Mouse (Mus musculus) adrenal gland (tissue): ENCODE results near the gene Klhdc7b.

Experiments used
- intact Hi-C: fragments of 180-260 bp; cut with DNase I; formaldehyde crosslinking; loops from one replicate; pipeline ENCODE4 v1.15.1; 2025

Klhdc7b gene

DNA sequence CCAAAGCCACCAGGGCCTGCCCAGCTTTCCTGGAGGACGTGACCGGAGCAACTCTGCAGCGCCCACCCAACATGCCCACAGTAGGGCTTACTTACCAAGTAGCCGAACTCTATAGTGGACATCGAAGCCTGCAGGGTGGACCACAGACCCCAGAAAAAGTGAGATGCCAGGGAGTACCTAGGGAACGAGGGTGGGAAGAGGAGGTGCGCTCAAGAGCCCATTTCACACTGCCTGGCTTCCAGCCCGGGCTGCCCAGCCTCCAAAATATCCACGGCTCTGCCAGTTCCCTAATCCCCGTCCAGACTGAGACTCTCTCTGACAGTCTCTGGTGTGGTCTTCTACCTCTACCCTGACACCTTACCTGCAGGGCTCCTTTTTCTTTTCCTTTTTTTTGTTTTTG lies 42.0 kb downstream of the Klhdc7b start:
- intact Hi-C loops = no loop called here

DNA sequence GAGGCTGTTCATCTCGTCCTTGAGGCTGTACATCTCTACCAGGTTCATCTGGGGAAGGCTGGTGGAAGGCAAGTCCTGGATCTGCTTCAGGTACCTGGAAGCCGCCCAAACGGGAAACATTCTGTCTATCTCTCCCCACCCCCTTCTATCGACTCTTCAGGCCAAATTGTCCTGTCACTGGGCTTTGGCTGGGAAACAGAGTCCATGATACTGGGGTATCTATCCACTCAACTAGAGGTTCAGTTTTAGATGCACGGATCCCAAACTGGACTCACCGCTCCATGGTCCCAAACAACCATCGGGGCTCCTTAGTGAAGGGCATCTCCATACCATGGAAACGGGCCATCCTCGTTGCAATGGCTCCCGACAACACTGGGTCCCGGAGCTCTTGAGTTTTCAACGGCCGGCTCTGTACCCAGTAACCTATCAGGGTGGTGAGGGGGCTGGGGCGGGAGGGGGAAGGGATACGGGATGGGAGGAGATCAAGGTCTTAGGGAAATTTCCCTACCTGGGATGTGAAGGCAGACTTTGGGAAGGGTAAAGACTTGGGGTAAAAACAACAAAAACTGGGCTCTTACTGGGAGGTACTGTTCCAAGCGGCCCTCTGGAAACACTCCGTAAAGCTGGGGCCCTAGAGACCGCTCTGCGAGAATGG lies 43.5 kb downstream of the Klhdc7b start:
- intact Hi-C loops = no loop called here

DNA sequence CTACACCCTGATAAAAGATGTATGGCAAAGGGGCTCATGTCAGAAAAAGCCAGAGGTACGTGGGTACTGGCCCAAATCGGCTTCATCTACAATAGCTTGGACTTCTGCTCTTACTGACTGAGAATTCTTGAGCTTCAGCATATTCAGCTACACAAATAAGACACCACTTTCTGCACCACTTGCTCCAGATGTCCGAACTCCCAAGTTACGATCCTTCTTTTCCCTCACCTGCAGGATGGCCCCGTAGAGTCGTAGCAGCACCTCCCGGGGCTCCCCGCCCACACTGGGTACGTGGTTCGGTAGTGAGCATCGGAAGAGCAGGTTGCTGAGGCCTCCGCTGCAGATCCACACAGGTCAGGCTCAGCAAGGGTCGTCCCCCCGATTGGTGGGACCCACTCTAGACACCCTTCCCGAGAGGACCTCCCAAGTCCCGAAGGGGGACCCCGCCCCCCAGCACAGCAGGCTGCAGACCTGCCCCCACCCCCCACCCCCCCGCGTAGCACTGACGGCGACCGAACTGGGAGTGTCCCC lies 44.2 kb downstream of the Klhdc7b start:
- intact Hi-C loops = no loop called here

DNA sequence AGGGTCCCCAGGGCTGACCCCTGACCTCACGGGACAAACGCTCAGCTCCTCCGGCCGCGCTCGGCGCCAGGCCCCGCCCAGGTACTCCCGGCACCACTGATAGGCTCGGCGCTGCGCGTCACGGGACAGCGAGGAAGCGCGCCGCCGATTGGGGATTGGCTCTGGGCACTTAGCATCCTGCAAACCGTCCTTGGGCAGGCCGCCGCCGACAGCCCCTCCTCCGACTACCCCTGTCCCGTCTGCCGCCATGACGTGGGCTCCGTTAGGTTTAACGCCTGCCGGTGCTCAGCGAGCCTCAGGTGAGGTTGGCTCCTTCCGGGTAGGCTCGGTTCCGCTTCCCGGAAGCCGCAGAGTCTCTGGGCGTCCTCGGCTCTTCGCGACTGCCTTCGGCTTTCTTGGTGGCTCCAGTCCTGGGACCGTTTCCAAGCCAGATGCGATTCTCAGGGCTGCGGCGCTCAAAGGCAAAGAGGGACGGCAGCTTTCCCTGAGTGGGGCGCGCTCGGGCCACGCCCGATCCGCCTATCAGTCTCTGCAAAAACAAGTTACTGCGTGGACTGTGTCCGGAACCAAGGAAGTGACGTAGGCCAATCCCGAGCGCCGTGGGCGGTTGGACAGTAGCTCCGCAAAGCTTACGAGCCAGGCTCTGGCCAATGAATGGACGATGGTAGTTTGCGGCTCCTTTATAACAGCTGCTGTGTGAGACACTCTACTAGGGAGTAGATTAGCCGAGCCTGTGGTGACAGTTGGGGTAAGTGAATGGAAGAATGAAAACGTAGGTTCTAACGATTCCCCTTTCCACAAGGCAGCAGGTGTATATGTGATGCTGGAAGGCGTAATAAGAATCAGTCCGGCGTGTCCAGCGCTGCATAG lies 44.9 kb downstream of the Klhdc7b start, which contains the start of the genes C730034F03Rik, Gm44502 and Chkb:
Gene C730034F03Rik, plus strand, starts transcription at position 238 of the 870 bp plus-strand sequence.
Gene Gm44502, minus strand, starts transcription at position 345 of the 870 bp plus-strand sequence.
Gene Chkb, minus strand, starts transcription at position 557 of the 870 bp plus-strand sequence.
- intact Hi-C loops = loop anchor here (5.0 kb wide), 1 partner anchor 52 kb away; the partner anchor contains the start of genes Odf3b and Tymp

DNA sequence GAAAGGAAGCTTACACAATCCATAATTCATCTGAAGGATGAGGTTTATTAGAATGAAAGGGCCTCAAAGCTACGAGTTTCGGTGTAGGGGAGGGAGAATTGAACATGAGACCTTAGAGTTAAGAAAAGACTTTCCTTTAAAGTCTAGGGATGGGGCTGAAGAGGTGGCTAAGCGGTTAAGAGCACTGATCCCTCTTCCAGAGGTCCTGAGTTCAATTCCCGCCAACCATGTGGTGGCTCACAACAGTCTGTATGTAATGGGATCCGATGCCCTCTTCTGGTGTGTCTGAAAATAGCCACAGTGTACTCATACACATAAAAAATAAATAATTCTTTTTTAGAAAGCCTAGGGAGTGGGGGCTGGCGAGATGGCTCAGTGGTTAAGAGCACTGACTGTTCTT lies 45.6 kb downstream of the Klhdc7b start:
- intact Hi-C loops = loop anchor here (5.0 kb wide), 1 partner anchor 53 kb away; the partner anchor contains the start of genes Odf3b and Tymp

DNA sequence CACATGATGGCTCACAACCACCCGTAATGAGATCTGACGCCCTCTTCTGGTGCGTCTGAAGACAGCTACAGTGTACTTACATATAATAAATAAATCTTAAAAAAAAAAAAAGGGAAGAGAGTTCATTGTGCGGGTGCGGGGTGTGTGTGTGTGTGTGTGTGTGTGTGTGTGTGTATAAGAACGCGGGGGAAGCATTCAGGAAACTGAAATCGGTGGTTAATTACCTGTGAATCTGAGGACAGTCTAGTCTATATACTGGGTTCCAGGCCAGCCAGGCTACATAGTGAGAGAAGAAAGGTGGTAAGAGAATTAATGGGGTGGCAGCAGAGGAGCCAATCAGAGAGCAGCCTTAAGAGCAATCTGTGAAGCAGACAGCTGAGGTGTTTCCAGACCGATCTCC lies 46.1 kb downstream of the Klhdc7b start:
- intact Hi-C loops = loop anchor here (5.0 kb wide), 1 partner anchor 53 kb away; the partner anchor contains the start of genes Odf3b and Tymp

DNA sequence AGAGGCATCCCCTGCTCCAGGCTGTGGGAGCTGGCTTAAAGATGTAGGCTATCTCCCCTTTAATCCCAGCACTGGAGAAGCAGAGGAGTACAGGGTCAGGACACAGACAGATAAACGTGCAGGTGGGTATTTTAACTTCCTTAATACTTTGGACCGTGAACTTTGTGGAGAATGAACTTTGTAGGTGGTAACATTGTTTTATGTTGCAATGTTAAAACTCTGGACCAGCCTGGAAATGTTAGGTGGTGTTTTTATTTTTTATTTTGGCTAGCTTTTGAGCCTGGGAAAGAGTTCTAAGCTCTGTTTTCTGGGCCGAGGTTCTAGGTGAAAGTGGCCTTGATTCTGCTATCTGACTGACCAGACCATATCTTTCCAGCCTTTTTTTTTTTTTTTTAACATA lies 46.6 kb downstream of the Klhdc7b start:
- intact Hi-C loops = loop anchor here (5.0 kb wide), 1 partner anchor 54 kb away; the partner anchor contains the start of genes Odf3b and Tymp

DNA sequence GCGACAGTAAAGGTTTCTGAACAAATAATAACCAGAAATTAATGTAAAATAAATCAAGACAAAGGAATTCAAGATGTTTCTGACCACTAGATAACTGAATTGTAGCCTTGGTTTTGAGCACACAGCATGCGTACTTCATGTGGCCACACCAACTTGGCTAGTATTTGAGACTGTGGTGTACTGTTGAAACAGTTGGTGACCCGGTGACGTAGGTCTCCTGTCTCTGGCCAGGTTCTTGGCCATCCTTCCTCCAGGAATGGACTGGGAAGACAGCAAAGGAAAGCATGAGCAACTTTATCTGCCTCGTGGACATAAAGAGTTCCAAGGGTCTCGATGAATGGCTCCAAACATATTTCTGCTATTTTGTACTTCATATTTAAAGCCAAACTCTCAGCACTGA lies 47.1 kb downstream of the Klhdc7b start:
- intact Hi-C loops = loop anchor here (5.0 kb wide), 1 partner anchor 55 kb away; the partner anchor contains the start of genes Odf3b and Tymp

DNA sequence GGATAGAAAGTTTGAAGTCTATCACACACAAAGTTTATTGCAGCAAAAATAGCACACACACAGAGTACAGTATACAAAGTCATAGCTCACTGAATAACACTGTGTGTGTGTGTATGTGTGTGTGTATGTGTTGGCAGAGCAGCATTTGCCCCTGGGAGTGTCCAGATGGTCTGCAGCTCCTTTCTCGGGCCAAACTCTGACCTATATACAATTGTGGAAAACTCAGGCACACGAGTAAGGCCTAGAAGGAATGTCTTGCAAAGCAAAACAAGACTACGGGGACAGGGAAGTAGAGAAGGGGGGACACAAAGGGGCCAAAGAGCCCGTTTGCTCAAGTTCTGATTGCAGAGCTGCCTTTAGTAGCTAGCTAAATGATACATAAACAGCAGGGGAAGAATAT lies 48.2 kb downstream of the Klhdc7b start:
- intact Hi-C loops = loop anchor here (5.0 kb wide), 1 partner anchor 56 kb away; the partner anchor contains the start of genes Odf3b and Tymp

DNA sequence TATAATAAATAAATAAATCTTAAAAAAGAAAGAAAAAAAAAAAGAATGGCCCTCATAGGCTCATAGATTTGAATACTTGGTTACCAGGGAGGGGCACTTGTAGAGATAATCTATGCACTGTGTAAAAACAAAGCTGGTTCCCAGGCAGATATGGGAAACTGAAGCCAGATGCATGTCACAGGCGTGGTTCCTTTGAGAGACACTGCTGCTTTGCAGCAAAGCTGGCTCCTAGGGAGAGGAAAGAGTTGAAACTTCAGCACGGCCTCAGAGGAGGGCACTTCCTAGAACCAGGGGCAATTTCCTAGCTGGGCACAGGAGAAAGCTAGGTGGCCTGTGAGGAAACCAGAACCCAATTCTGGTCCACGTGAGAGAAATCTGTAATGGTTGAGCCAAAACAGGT lies 49.4 kb downstream of the Klhdc7b start:
- intact Hi-C loops = loop anchor here (5.0 kb wide), 1 partner anchor 57 kb away; the partner anchor contains the start of genes Odf3b and Tymp

DNA sequence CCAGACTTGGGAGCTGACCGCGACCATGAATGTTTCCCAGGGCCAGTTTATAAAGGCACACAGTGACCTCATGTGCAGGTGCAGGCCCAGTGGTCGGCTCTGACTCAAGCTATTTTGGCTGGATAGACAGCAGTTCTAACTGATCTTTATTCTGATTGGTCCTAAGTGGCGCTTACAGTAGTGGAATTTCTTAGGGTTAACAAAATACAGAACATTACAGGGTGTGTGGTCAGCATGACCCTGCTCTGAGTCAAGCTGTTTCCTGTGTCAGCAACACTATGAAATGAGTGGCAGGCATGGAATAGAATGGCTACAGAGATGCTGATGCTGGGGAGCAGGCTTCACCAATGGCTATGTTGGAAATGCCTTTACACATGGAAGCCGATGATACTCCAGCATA lies 51.2 kb downstream of the Klhdc7b start:
- intact Hi-C loops = no loop called here
